Mouse (Mus musculus): Measurements from ENCODE around the gene Tmco5. TPM values are rescaled to one million over a fixed set of nuclear protein-coding genes. Genes with fewer than 3 reads are reported as not detected.

Tmco5 gene
- polyA plus RNA-seq, 1 experiment from 2014 or later = not detected

DNA sequence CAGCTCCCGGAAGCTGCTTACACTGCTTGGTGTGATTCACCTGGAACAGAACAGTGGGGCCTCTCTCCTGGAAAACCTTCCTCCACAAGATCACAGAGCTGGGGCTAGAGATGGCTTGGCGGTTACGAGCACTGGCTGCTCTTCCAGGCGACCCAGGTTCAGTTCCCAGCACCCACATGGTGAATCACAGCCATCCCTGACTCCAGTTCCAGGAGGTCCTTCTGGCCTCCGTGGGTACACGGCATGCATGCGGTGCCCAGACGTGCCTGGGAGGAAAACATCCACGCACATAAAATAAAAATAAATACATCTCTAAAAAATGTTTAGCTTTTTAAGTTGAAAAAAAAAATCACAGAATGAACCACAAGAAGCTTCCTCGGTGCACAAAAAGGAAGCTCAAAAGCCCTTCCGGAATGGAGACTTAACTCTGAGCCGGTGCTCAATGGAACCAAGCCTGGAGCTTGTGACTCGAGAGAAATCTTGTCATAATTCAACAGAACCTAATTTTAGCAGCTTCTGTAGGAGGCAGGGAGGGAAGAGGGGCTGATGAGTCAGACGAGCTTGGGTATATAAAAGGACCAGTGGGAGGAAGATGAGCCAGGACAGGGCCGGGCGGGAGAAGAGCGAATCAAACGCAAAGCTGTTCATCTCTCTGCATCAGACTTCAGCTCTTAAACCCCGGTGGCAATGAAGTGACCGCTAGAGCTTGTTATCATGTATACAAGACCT is 35.4 kb downstream of the Tmco5 start:
- ATAC-seq (ENCODE audit: insufficient number of reproducible peaks, insufficient read depth, low FRiP score, low read depth) = no peak
- no peak overlapping the region for H3K27ac ChIP-seq (ENCODE audit: low read length)
- WGBS = 81% methylated on average over 20 of the region's 20 CpGs

DNA sequence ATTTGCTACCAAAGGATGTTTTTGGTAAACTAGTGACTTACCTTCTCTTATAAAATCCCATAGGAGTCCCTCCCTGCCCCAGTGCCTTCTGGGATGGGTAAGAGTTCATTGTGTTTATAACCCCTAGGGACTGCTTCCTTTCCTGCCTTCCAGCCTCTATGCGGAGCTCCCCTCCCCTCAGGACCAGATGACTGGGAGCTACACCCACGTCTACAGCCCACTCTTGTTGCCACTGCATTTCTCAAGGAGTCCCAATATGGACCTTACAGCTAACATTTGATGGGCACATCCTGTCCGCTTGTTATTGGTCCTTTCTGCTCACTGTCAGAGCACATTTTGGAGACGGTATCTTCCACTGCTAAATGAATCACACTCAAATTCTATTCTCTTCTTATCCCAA is 36.1 kb downstream of the Tmco5 start:
- no peaks in the 10 kb centered on the region for H3K4me1 ChIP-seq (ENCODE audit: control insufficient read depth, insufficient read depth, low read length)
- H3K36me3 ChIP-seq (ENCODE audit: control insufficient read depth, insufficient read depth, low read length) = no peaks in the 10 kb centered on the region
- no peaks in the 10 kb centered on the region for H3K9me3 ChIP-seq (ENCODE audit: control insufficient read depth, low read depth, low read length)
- H3K9ac ChIP-seq (replicated peaks; ENCODE audit: low read depth, low read length) = no peak overlapping the region
- H3K27me3 ChIP-seq (ENCODE audit: control insufficient read depth, insufficient read depth, low read length) = no peaks in the 10 kb centered on the region
- WGBS = 77% methylated on average over 4 of the region's 4 CpGs
- H3K4me2 ChIP-seq (replicated peaks; ENCODE audit: low read depth, low read length) = no peak overlapping the region
- no peak for ATAC-seq (ENCODE audit: insufficient number of reproducible peaks, insufficient read depth, low FRiP score, low read depth)
- no peak overlapping the region for H3K4me3 ChIP-seq (ENCODE audit: low read depth, low read length)
- no peak overlapping the region for H3K27ac ChIP-seq (ENCODE audit: low read length)

More for the DNA sequence above, 35.4 kb downstream of the Tmco5 start:
- no peaks in the 10 kb centered on the region for H3K36me3 ChIP-seq (ENCODE audit: control insufficient read depth, insufficient read depth, low read length)
- no peaks in the 10 kb centered on the region for H3K9me3 ChIP-seq (ENCODE audit: control insufficient read depth, low read depth, low read length)
- no peak overlapping the region for H3K9ac ChIP-seq (replicated peaks; ENCODE audit: low read depth, low read length)
- H3K4me1 ChIP-seq (ENCODE audit: control insufficient read depth, insufficient read depth, low read length) = no peaks in the 10 kb centered on the region
- H3K27me3 ChIP-seq (ENCODE audit: control insufficient read depth, insufficient read depth, low read length) = no peaks in the 10 kb centered on the region
- H3K4me2 ChIP-seq (replicated peaks; ENCODE audit: low read depth, low read length) = no peak overlapping the region
- H3K4me3 ChIP-seq (ENCODE audit: low read depth, low read length) = no peak overlapping the region

DNA sequence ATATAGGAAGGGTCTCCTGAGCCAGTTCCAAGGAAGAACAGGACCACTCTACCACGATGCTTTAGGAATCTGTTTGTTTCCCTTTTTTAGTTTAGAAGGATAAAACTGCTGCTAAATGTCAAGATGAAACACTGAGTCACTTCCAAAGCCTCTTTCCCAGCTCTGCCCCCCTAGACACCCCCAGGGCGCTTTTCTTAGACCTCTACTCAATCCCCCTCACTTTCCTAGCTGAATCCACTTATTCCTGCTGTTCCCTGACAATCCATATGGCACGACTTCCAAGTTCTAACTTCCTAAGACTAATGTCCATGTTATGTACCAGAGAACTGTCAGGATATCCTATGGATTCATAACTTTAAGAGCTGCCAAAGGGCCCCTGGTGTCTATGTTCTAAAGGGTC is 40.1 kb downstream of the Tmco5 start:
- no peak overlapping the region for H3K4me2 ChIP-seq (replicated peaks; ENCODE audit: low read depth, low read length)
- H3K9me3 ChIP-seq (ENCODE audit: control insufficient read depth, low read depth, low read length) = no peaks in the 10 kb centered on the region
- no peak overlapping the region for H3K27ac ChIP-seq (ENCODE audit: low read length)
- H3K4me3 ChIP-seq (ENCODE audit: low read depth, low read length) = no peak overlapping the region
- no peaks in the 10 kb centered on the region for H3K4me1 ChIP-seq (ENCODE audit: control insufficient read depth, insufficient read depth, low read length)
- WGBS = 63% methylated on average over 3 of the region's 3 CpGs
- H3K36me3 ChIP-seq (ENCODE audit: control insufficient read depth, insufficient read depth, low read length) = no peaks in the 10 kb centered on the region
- ATAC-seq (ENCODE audit: insufficient number of reproducible peaks, insufficient read depth, low FRiP score, low read depth) = no peak
- H3K27me3 ChIP-seq (ENCODE audit: control insufficient read depth, insufficient read depth, low read length) = no peaks in the 10 kb centered on the region
- no peak overlapping the region for H3K9ac ChIP-seq (replicated peaks; ENCODE audit: low read depth, low read length)

DNA sequence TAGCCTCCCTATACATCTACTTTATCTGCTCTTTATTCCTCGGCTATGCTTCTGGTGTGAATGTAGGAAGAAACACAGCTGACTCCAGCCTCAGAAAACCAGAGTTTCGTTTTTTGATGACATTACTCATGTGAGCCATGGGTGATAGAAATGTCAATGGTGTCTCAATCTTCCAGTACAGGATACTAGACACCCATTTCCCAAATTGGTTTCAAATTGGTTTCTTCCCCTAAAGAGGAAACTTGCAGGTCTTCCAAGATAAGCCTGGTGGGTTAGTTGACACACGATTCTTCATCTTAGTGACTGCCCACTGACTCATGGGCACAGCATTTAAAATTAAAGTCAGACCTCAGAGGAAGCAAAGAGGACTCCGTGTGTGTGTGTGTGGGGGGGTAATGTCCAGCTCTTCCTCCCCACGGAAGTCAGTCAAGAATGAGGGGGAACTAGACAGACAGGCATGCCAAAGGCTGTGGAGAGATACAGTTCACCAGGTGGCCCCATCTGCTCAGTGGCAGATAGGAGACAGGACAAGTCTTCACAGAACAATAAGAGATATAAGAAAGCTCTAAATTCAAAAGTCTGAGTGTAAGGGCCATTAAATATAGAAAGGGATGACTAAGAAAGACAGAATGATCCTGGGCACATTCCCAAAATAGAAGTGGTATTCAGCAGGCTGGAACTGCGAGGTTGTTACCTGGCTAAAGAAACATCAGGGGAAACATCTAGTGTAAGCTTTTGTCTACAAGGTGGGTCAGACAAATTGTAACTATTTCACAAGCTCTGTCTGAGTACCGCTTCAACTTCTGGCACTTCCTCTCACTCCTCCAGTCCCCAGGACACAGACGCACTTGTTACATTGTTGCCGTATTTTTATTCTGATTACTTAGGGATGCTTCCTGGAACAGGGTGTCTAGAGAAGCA is 44.3 kb downstream of the Tmco5 start:
- ATAC-seq (ENCODE audit: insufficient number of reproducible peaks, insufficient read depth, low FRiP score, low read depth) = no peak
- Histone ChIP-seq H3K4me2 (replicated peaks; ENCODE audit: low read depth, low read length) (no peak overlapping the region), H3K27me3 (ENCODE audit: control insufficient read depth, insufficient read depth, low read length) (no peaks in the 10 kb centered on the region), H3K9me3 (ENCODE audit: control insufficient read depth, low read depth, low read length) (no peaks in the 10 kb centered on the region), H3K9ac (replicated peaks; ENCODE audit: low read depth, low read length) (no peak overlapping the region), H3K4me3 (ENCODE audit: low read depth, low read length) (no peak overlapping the region), H3K36me3 (ENCODE audit: control insufficient read depth, insufficient read depth, low read length) (no peaks in the 10 kb centered on the region), H3K27ac (ENCODE audit: low read length) (no peak overlapping the region), H3K4me1 (ENCODE audit: control insufficient read depth, insufficient read depth, low read length) (no peaks in the 10 kb centered on the region)
- 72% methylated on average over 9 of the region's 9 CpGs for WGBS

DNA sequence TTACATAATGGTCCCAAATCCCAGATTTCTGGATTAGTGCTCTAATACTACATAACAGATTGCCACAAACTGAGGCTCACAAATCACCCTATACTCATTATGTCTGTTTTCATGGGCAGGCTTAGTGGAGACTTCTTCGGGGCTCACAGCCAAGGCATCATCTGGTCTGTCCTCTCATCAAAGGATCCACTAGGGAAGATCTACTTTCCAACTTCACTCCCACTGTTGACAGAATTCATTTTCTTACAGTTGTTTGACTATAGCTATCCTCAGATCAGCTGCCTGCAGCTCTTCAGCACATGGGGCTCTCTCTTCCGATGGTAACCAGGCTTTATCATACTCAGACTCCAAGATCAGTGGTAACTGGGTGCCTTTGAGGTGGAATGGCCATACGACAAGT is 45.2 kb downstream of the Tmco5 start:
- WGBS = 78% methylated on average over 3 of the region's 3 CpGs
- Histone ChIP-seq H3K9ac (replicated peaks; ENCODE audit: low read depth, low read length) (no peak overlapping the region), H3K27me3 (ENCODE audit: control insufficient read depth, insufficient read depth, low read length) (no peaks in the 10 kb centered on the region), H3K9me3 (ENCODE audit: control insufficient read depth, low read depth, low read length) (no peaks in the 10 kb centered on the region), H3K4me3 (ENCODE audit: low read depth, low read length) (no peak overlapping the region), H3K4me2 (replicated peaks; ENCODE audit: low read depth, low read length) (no peak overlapping the region), H3K27ac (ENCODE audit: low read length) (no peak overlapping the region), H3K36me3 (ENCODE audit: control insufficient read depth, insufficient read depth, low read length) (no peaks in the 10 kb centered on the region), H3K4me1 (ENCODE audit: control insufficient read depth, insufficient read depth, low read length) (no peaks in the 10 kb centered on the region)
- no peak for ATAC-seq (ENCODE audit: insufficient number of reproducible peaks, insufficient read depth, low FRiP score, low read depth)

DNA sequence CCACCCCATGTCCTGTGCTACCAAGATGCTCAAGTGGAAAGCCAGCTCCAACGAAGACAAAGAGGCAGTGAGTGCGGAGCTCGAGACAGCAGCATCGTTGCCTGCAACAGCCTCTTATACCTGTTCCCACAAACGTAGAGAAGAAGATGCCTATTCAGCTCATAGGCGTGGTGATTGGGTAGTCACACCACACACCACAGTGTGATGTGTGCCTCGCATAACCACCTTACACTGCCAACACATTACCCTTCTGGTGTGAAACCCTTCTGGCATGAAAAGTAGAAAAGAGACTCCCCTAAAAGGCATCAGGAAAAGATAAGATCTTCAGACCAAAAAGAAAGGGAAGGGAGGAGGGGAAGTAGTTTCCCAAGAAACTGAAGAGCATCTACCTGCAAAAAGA is 45.8 kb downstream of the Tmco5 start:
- no peak for ATAC-seq (ENCODE audit: insufficient number of reproducible peaks, insufficient read depth, low FRiP score, low read depth)
- Histone ChIP-seq H3K4me3 (ENCODE audit: low read depth, low read length) (no peak overlapping the region), H3K36me3 (ENCODE audit: control insufficient read depth, insufficient read depth, low read length) (no peaks in the 10 kb centered on the region), H3K4me1 (ENCODE audit: control insufficient read depth, insufficient read depth, low read length) (no peaks in the 10 kb centered on the region), H3K27ac (ENCODE audit: low read length) (no peak overlapping the region), H3K27me3 (ENCODE audit: control insufficient read depth, insufficient read depth, low read length) (no peaks in the 10 kb centered on the region), H3K4me2 (replicated peaks; ENCODE audit: low read depth, low read length) (no peak overlapping the region), H3K9ac (replicated peaks; ENCODE audit: low read depth, low read length) (no peak overlapping the region), H3K9me3 (ENCODE audit: control insufficient read depth, low read depth, low read length) (no peaks in the 10 kb centered on the region)
- WGBS = 86% methylated on average over 7 of the region's 7 CpGs

DNA sequence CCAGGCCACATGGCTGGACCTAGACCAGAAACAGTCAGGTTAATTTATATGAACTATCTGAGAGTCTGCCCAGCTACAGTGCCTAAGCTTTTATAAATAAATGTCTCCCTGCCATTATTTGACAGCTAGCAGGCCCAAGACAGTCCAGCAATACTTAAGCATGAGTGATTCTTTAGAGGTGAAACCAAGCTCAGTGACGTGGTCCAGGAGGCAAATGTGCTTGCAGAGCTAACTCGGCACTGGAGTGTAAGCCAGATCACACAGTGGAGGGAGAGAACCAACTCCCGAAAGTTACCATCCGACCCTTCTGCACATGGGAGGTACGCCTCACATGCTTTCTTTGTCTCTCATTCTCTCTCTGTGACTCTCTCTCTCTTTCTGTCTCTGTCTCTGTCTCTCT is 46.7 kb downstream of the Tmco5 start:
- Histone ChIP-seq H3K27me3 (ENCODE audit: control insufficient read depth, insufficient read depth, low read length) (no peaks in the 10 kb centered on the region), H3K9ac (replicated peaks; ENCODE audit: low read depth, low read length) (no peak overlapping the region), H3K4me3 (ENCODE audit: low read depth, low read length) (no peak overlapping the region), H3K4me1 (ENCODE audit: control insufficient read depth, insufficient read depth, low read length) (no peaks in the 10 kb centered on the region), H3K9me3 (ENCODE audit: control insufficient read depth, low read depth, low read length) (no peaks in the 10 kb centered on the region), H3K4me2 (replicated peaks; ENCODE audit: low read depth, low read length) (no peak overlapping the region), H3K27ac (ENCODE audit: low read length) (no peak overlapping the region), H3K36me3 (ENCODE audit: control insufficient read depth, insufficient read depth, low read length) (no peaks in the 10 kb centered on the region)
- 50% methylated on average over 5 of the region's 5 CpGs for WGBS
- 0 out of 2 replicates have a peak, but pooled peaks have one; percentile 33 for ATAC-seq (ENCODE audit: insufficient number of reproducible peaks, insufficient read depth, low FRiP score, low read depth)

DNA sequence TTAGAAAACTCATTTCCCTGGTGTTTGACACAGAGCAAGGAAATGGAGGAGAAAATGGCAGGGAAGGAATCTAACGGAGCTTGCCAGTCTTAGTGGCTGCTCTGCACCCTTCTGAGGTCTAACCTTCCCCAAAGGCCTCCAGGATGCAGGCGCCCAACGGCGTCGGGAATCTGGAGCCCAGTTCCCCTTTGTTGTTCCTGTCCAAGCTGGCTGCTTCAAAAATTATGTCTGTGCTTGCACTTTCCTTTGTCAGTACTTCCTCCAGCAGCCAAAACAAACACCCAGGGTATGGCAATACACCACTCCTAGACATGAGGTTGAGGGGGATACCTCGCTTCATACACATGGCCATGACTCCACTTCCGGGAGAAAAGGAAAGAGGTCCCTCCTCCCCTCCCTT is 53.7 kb downstream of the Tmco5 start:
- no peak overlapping the region for H3K9ac ChIP-seq (replicated peaks; ENCODE audit: low read depth, low read length)
- H3K4me1 ChIP-seq (ENCODE audit: control insufficient read depth, insufficient read depth, low read length) = peaks cover 7% of the 10 kb centered on the region; the same call in 1 of the 2 replicates
- no peak for ATAC-seq (ENCODE audit: insufficient number of reproducible peaks, insufficient read depth, low FRiP score, low read depth)
- H3K27me3 ChIP-seq (ENCODE audit: control insufficient read depth, insufficient read depth, low read length) = no peaks in the 10 kb centered on the region
- no peaks in the 10 kb centered on the region for H3K9me3 ChIP-seq (ENCODE audit: control insufficient read depth, low read depth, low read length)
- H3K4me3 ChIP-seq (ENCODE audit: low read depth, low read length) = no peak overlapping the region
- no peak overlapping the region for H3K27ac ChIP-seq (ENCODE audit: low read length)
- H3K4me2 ChIP-seq (replicated peaks; ENCODE audit: low read depth, low read length) = no peak overlapping the region
- H3K36me3 ChIP-seq (ENCODE audit: control insufficient read depth, insufficient read depth, low read length) = no peaks in the 10 kb centered on the region
- WGBS = 80% methylated on average over 7 of the region's 7 CpGs

Measured in stomach, embryonic 14.5 days (tissue).